Mouse (Mus musculus): ENCODE results near the gene C130074G19Rik. TPM values are rescaled to one million over a fixed set of nuclear protein-coding genes. Genes with fewer than 3 reads are reported as not detected.
A peak's percentile ranks its signal among the peaks of the same experiment; 100 is the strongest.

C130074G19Rik gene
- polyA plus RNA-seq, 1 experiment from 2014 or later: 3.0 TPM

- Histone ChIP-seq H3K9ac (no peak overlapping the region), H3K4me3 (ENCODE audit: low read depth, low read length) (no peak overlapping the region), H3K9me3 (ENCODE audit: low read depth, low read length) (no peaks in the 10 kb centered on the region), H3K36me3 (ENCODE audit: insufficient read depth) (no peaks in the 10 kb centered on the region), H3K4me2 (no peak overlapping the region), H3K27ac (ENCODE audit: low read depth) (no peak overlapping the region), H3K27me3 (ENCODE audit: insufficient read depth, low read length) (no peaks in the 10 kb centered on the region), H3K4me1 (ENCODE audit: insufficient read depth) (no peaks in the 10 kb centered on the region; the same call in 1 of the 2 replicates)
- TF ChIP-seq CTCF (IDR thresholded peaks at IDR 0.05; ENCODE audit: low read depth): no peak
- DNase-seq: no peak
- no peak for ATAC-seq (ENCODE audit: insufficient read depth)
- 80% methylated on average over 11 of the region's 11 CpGs for WGBS
These were observed 9.1 kb downstream of the C130074G19Rik start for GRCm38 (mm10) chr1:184873910-184874309.

DNA sequence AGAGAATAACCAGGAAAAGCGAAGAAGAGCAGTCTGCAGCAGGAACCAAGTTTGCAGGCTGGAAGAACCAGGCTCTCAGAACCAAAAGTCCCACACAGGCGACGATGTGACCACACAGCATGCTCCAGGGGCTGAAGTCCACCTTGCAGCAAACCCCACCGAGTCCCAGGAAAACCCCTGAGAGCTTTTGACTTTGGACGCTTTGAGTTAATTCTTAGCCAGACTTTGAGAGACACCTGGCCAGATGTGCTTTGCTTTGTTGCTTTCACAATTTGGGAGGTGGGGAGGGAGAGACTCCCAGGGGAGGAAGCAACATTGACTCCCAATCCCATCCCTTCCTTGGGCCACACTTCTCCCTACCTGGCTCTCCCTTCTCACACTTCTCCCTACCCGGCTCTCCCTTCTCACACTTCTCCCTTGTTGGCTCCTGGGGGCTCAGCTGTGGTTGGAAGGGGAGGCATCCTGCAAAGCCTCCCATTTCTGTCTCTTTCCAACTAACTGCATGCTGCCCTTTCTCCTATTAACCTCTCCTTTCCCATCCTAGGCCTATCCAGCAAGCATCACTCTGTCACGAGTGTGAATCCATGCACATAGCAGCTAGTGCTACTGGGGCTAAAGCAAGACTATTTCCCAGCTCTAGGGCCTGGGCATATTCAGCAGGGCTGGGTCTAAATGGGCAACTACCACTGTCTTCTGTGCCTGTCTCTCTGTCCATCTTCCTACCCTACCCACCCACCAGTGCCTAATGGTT lies 10.8 kb downstream of the C130074G19Rik start:
- Histone ChIP-seq H3K4me1 (ENCODE audit: insufficient read depth) (no peaks in the 10 kb centered on the region; the same call in 1 of the 2 replicates), H3K9me3 (ENCODE audit: low read depth, low read length) (no peaks in the 10 kb centered on the region), H3K4me2 (no peak overlapping the region), H3K36me3 (ENCODE audit: insufficient read depth) (no peaks in the 10 kb centered on the region), H3K4me3 (ENCODE audit: low read depth, low read length) (no peak overlapping the region), H3K27me3 (ENCODE audit: insufficient read depth, low read length) (no peaks in the 10 kb centered on the region), H3K27ac (ENCODE audit: low read depth) (no peak overlapping the region; the same call in 1 of the 2 replicates), H3K9ac (no peak overlapping the region)
- no peak for DNase-seq
- 68% methylated on average over 7 of the region's 7 CpGs for WGBS
- no peak for ATAC-seq (ENCODE audit: insufficient read depth)
- TF ChIP-seq CTCF (IDR thresholded peaks at IDR 0.05; ENCODE audit: low read depth): no peak

- Histone ChIP-seq H3K9ac (no peak overlapping the region), H3K4me2 (no peak overlapping the region), H3K9me3 (ENCODE audit: low read depth, low read length) (no peaks in the 10 kb centered on the region), H3K36me3 (ENCODE audit: insufficient read depth) (no peaks in the 10 kb centered on the region), H3K27ac (ENCODE audit: low read depth) (no peak overlapping the region), H3K4me1 (ENCODE audit: insufficient read depth) (no peaks in the 10 kb centered on the region; the same call in 1 of the 2 replicates), H3K27me3 (ENCODE audit: insufficient read depth, low read length) (no peaks in the 10 kb centered on the region), H3K4me3 (ENCODE audit: low read depth, low read length) (no peak overlapping the region)
- DNase-seq (peak; percentile 25), ATAC-seq (ENCODE audit: insufficient read depth) (no peak)
- WGBS: 71% methylated on average over 1 of the region's 1 CpGs
- TF ChIP-seq CTCF (IDR thresholded peaks at IDR 0.05; ENCODE audit: low read depth): no peak
These were observed 11.5 kb downstream of the C130074G19Rik start for GRCm38 (mm10) chr1:184871506-184871905.

DNA sequence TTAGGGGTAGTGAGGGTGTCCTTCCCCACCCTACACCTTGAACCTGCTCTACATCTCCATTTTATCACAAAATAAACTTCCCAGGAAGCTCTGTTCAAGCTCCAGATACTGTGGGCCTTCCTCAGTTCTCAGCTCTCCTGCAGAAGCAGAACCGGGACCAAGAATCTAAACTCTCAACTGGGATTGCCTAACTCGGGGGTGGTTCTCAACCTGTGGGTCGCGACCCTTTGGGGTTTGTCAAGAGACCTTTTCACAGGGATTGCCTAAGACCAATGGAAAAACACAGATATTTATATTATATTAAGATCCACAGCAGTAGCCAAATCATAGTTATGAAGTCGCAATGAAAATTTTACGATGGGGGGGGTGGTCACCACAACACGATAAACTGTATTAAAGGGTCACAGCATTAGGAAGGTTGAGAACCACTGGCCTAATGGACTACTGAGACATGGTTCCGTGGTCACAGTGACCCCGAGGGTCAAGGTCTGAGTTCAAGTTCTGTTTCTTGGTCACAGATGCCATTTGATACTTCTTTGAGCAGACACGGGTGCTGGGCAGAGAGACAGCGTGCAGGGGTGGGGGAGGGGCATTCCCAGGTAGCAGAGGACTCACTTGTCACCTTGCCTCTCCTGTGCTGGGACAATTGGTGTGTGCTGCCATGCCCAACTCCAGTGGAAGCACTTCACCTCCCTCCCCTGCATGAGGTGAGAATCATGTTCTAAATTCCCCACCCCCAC lies 12.2 kb downstream of the C130074G19Rik start:
- ATAC-seq (ENCODE audit: insufficient read depth): no peak
- 73% methylated on average over 11 of the region's 11 CpGs for WGBS

GRCm38 (mm10) chr1:184869939-184870565 lies 13.0 kb downstream of the C130074G19Rik start:
- no peak for TF ChIP-seq CTCF (IDR thresholded peaks at IDR 0.05; ENCODE audit: low read depth)
- Histone ChIP-seq H3K4me3 (ENCODE audit: low read depth, low read length) (no peak overlapping the region), H3K27ac (ENCODE audit: low read depth) (no peak overlapping the region), H3K27me3 (ENCODE audit: insufficient read depth, low read length) (no peaks in the 10 kb centered on the region), H3K4me2 (no peak overlapping the region), H3K4me1 (ENCODE audit: insufficient read depth) (no peaks in the 10 kb centered on the region; the same call in 1 of the 2 replicates), H3K36me3 (ENCODE audit: insufficient read depth) (no peaks in the 10 kb centered on the region), H3K9ac (no peak overlapping the region), H3K9me3 (ENCODE audit: low read depth, low read length) (no peaks in the 10 kb centered on the region)
- DNase-seq: peak; percentile 37
- WGBS: 66% methylated on average over 4 of the region's 4 CpGs
- no peak for ATAC-seq (ENCODE audit: insufficient read depth)

More for the DNA sequence above, 12.2 kb downstream of the C130074G19Rik start:
- Histone ChIP-seq H3K4me2 (no peak overlapping the region), H3K27me3 (ENCODE audit: insufficient read depth, low read length) (no peaks in the 10 kb centered on the region), H3K9ac (no peak overlapping the region), H3K9me3 (ENCODE audit: low read depth, low read length) (no peaks in the 10 kb centered on the region), H3K4me3 (ENCODE audit: low read depth, low read length) (no peak overlapping the region), H3K36me3 (ENCODE audit: insufficient read depth) (no peaks in the 10 kb centered on the region), H3K4me1 (ENCODE audit: insufficient read depth) (no peaks in the 10 kb centered on the region; the same call in 1 of the 2 replicates), H3K27ac (ENCODE audit: low read depth) (no peak overlapping the region)
- no peak for TF ChIP-seq CTCF (IDR thresholded peaks at IDR 0.05; ENCODE audit: low read depth)
- no peak for DNase-seq

DNA sequence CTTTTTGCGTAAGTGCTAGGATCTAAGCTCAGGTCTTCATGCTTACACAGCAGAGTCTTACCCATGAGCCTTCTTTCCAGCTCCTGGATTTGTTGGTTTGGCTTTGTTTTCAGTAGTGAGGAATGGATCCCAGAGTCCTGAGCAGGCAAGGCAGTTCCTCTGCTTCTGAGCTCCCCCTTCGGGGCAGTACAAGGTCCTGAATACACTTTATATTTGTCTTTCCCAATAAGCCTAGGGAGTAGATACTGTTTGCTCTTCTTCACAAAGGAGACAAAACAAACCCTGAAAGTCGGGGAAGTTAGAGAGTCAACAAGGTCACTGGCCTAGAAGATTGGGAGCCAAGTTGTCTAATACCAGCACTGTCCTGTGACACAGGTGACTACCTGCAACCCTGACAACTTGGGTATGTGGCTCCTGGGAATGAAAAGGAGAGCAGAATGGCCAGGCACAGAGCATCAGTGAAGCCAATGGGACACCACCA lies 15.3 kb downstream of the C130074G19Rik start:
- Histone ChIP-seq H3K27me3 (ENCODE audit: insufficient read depth, low read length) (no peaks in the 10 kb centered on the region), H3K4me1 (ENCODE audit: insufficient read depth) (no peaks in the 10 kb centered on the region; the same call in 1 of the 2 replicates), H3K36me3 (ENCODE audit: insufficient read depth) (no peaks in the 10 kb centered on the region), H3K4me2 (no peak overlapping the region), H3K27ac (ENCODE audit: low read depth) (no peak overlapping the region), H3K4me3 (ENCODE audit: low read depth, low read length) (no peak overlapping the region), H3K9ac (no peak overlapping the region), H3K9me3 (ENCODE audit: low read depth, low read length) (no peaks in the 10 kb centered on the region)
- ATAC-seq (ENCODE audit: insufficient read depth) (no peak), DNase-seq (no peak)
- no peak for TF ChIP-seq CTCF (IDR thresholded peaks at IDR 0.05; ENCODE audit: low read depth)
- WGBS: 61% methylated on average over 3 of the region's 3 CpGs

All from lung, embryonic 14.5 days (tissue).